Mouse (Mus musculus): ENCODE results near the gene Fam129b.

GRCm38 (mm10) chr2:32890280-32890679, 14.4 kb downstream of the Fam129b start:
- TF ChIP-seq CTCF (IDR thresholded peaks at IDR 0.05; ENCODE audit: extremely low read depth, insufficient read length, insufficient replicate concordance, low read depth, low read length) (no peak), POLR2A (IDR thresholded peaks at IDR 0.05; ENCODE audit: low read depth, low read length) (no peak)
